Mouse (Mus musculus): ENCODE measurements around the gene Capns1.

Gene Capns1

GRCm38 (mm10) chr7:30170283-30170951, 28.2 kb downstream of the Capns1 start:
- no peak for DNase-seq

DNA sequence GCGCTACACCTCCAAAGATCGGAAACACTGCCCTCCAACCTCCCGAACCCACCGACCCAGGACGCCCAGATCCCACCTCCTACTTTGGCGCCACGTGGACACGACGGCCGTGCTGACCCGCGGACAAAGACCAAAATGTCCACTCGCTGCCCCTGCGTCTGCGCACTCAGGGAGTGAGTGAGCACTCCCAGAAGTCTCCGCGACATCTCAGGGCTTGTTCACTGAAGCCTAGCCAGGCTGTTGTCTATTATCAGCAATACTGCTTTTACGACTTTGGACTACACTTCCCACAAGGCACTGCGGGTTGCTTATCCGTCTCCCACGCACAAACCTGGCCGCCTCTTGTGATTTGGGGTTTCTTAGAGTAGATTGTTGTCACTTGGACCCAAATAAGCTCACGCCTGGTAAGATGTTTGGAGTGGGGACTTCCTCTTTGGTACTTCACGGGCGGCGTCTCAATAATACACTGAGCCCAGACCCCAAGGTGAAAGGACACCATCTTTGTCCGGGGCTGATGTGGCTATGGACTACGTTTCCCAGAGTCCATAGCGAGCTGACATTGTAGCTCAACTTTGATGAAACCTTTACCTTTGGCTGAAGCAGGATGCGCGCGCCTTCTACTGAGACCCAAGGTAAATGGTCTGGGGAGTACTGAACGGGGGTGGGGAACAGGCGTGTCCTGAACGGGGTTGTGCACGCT, 28.9 kb downstream of the Capns1 start, which contains the start of gene Zfp146:
TSS of gene Zfp146 (minus strand) at position 168 of the 700 bp plus-strand sequence.
- DNase-seq, result peak; percentile 91 to 94

DNA sequence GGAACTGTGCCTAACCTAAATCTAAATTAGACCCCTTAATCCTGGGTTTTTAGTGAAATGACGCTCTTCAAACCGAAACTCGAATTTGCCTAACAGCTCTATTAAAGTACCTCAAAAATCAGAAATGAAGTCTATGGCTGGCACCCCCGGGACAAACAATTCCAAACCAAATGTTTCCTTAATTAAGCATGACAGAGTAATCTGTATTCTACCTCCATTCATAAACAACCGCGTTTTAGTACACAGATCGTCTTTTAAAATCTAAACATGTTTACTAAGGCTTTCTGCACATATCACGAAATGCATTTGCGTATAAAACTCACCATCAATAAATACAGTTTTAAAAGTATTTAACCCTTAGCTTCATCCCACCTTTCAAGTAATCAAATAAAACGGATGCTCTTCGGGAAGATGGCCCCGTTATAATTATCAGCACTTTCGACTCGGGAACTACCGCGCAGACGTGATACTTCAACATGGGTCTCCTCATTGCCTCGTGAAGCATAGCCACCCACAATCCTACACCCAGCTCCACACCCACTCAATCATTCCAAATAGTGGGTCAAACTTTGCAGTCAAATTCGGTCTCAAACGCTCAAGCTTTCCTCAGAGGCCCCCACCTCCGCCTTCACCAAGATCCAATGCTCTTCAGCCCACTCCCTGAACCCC, 29.6 kb downstream of the Capns1 start:
- DNase-seq, result no peak

- no peak for DNase-seq
These were observed 33.9 kb downstream of the Capns1 start for GRCm38 (mm10) chr7:30164745-30165144.

DNA sequence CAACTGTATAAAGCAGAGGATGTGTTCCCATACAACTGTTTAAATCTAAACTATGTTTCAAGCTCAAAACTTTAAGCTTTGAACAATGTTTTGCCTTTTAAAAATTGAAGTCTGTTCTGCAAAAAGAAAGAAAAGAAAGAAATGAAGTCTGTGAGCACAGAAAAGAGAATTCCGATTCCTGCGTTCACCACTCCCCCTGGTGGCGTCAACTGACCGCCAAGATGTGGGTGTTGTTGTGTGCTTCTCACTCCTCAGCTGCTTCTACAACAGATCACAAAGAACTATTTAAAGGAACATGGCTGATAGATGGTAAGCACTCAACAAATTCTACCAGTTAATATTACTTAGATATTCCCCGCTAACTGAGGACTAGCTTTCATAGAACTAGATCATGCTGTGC, 35.5 kb downstream of the Capns1 start:
- DNase-seq, result no peak

DNA sequence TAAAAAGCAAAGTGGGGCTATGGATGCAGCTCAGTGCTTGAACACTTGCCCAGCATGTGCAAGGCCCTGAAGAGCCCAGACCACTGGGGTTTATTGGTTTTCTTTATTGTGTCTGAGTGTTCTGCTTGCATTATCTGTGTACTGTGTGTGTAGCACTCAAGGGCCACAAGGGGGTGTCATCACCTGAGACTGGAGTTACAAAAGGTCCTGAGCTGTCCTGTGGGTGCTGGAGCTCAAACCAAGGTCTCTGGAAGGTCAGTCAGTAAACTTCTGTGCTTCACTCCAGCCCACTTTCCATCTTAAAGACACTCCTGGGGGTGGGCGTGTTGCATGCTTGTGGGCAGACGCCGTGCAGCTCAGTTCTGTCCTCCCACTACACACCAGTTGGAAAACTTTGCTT, 43.1 kb downstream of the Capns1 start:
- DNase-seq, result no peak

DNA sequence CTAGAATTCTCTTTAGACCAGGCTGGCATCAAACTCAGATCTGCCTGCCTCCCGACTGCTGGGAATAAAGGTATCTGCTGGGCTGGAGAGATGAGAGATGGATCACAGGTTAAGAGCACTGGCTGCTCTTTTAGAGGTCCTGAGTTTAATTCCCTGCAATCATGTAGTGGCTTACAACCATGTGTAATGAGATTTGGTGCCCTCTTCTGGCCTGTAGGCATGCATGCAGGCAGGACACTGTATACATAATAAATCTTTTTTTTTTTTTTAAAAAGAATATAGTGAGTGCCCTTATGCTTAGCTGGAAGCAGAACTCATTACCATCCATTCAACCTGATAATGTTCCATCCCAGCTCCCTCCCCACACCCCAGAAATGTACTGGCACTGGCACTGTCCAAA, 44.6 kb downstream of the Capns1 start:
- no peak for DNase-seq

GRCm38 (mm10) chr7:30147011-30147410, 51.6 kb downstream of the Capns1 start:
- no peak for DNase-seq

- DNase-seq, result peak; percentile 89 to 92
These were observed 54.9 kb downstream of the Capns1 start for GRCm38 (mm10) chr7:30143555-30144209.

DNA sequence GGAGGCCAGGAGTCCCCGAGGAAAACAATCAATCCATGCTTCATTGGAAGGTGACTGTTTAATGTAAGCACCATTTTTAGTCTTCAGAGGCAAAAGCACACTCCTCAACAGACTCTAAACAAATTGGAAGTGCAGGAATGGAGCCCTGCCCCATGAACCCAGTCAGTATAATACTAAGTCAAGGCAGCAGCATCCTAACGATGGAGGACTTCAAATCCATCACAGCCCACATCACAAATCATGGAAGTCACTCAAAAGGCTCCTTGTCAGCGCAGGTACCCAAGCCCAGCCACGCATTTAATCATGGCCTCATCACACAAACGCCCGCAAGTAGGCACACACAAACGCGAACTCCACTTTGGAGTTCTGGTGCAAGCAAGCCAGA, 55.4 kb downstream of the Capns1 start:
- no peak for DNase-seq
